Mouse (Mus musculus): ENCODE measurements at regions not wholly inside any gene's neighbourhood (a gene's known extent, or its start where the extent isn't known, plus 50 kb on each side); places are given as distances from the start of the nearest gene placed in this dataset.

DNA sequence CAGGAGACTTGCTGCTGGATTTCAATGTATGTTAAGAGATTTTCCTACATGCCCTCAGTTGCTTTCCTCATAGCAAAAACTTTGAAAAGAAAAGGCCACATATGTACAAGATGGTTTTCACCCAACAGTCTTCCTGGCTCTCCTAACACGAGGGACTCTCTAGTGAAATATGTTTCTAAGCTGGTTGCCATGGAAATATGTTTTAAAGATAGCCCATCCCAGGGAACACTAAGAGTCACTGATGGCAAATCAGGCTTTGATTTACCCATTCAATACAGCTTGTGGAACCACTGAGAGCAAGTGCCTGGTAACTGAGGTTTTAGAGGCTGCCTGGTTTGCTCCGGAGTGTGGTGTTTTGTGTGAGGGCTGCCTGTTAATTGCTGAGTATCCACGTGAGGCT is 547.3 kb upstream of the Nbea start:
- H3K9ac ChIP-seq (ENCODE audit: low read depth, low read length), result no peak overlapping the region
- H3K4me3 ChIP-seq (ENCODE audit: insufficient read depth, low read depth, low read length), result no peak overlapping the region
- H3K4me1 ChIP-seq (ENCODE audit: control insufficient read depth, insufficient read depth, low read length), result no peaks in the 10 kb centered on the region
- WGBS, result 64% methylated on average over 3 of the region's 3 CpGs
- DNase-seq (ENCODE audit: extremely low read depth, low read depth, low spot score), result no peak
- H3K27me3 ChIP-seq (ENCODE audit: control insufficient read depth, insufficient read depth, low read length), result no peaks in the 10 kb centered on the region
- no peaks in the 10 kb centered on the region for H3K36me3 ChIP-seq (ENCODE audit: control insufficient read depth, insufficient read depth, low read length)
- no peak overlapping the region for H3K27ac ChIP-seq (replicated peaks; ENCODE audit: insufficient read depth, low read depth, low read length)
- no peaks in the 10 kb centered on the region for H3K79me2 ChIP-seq (ENCODE audit: control insufficient read depth, insufficient read depth, low read length)
- no peak for TF ChIP-seq POLR2A (IDR thresholded peaks at IDR 0.05; ENCODE audit: extremely low read depth, insufficient read depth, low read length)
- TF ChIP-seq CTCF (IDR thresholded peaks at IDR 0.05; ENCODE audit: low read depth, low read length), result no peak

DNA sequence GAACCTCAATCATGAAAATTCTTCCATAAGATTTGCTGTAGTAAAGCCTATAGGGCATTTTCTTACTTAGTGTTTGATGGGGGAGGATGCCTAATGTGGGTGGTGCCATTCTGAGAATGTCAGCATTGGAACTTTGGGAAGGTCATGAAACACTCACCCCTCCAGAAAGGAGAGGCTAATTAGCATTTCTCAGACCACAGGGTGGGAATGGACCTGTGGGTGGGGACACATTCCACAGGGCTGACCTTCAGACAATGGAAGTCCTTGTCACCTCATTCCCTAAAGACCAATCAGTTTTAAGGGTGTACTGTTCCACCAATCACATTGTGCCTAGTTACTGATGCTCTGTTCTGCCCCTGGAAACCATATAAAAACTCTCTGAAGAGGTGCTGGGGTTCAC is 541.5 kb upstream of the Nbea start:
- TF ChIP-seq POLR2A (IDR thresholded peaks at IDR 0.05; ENCODE audit: extremely low read depth, insufficient read depth, low read length), result no peak
- no peak for TF ChIP-seq CTCF (IDR thresholded peaks at IDR 0.05; ENCODE audit: low read depth, low read length)
- Histone ChIP-seq H3K27ac (replicated peaks; ENCODE audit: insufficient read depth, low read depth, low read length) (no peak overlapping the region), H3K79me2 (ENCODE audit: control insufficient read depth, insufficient read depth, low read length) (no peaks in the 10 kb centered on the region), H3K4me1 (ENCODE audit: control insufficient read depth, insufficient read depth, low read length) (peaks cover 5% of the 10 kb centered on the region; the same call in 1 of the 2 replicates), H3K36me3 (ENCODE audit: control insufficient read depth, insufficient read depth, low read length) (no peaks in the 10 kb centered on the region), H3K27me3 (ENCODE audit: control insufficient read depth, insufficient read depth, low read length) (no peaks in the 10 kb centered on the region), H3K9ac (ENCODE audit: low read depth, low read length) (no peak overlapping the region), H3K4me3 (ENCODE audit: insufficient read depth, low read depth, low read length) (no peak overlapping the region)
- DNase-seq (ENCODE audit: extremely low read depth, low read depth, low spot score), result no peak

DNA sequence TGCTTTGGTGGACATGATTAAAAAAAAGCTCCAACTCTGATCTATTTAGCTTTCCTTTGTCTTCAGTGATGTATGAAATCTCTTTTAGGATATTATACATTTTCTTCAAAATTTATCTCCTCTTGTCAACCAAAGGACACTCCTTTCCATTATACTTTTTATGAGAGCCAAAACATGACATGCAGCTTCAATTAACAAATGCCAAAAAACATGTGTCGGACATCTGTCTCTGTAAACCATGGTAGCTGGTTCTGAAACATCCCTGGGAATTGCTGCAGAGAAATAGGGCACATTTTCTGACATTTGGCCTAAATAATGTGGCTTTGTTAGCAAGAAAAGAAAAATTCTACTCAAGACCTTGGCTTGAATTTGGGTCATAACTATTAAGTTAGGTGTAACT is 524.8 kb upstream of the Nbea start:
- no peak for DNase-seq (ENCODE audit: extremely low read depth, low read depth, low spot score)
- no peak overlapping the region for H3K9ac ChIP-seq (ENCODE audit: low read depth, low read length)
- H3K79me2 ChIP-seq (ENCODE audit: control insufficient read depth, insufficient read depth, low read length), result no peaks in the 10 kb centered on the region
- H3K27ac ChIP-seq (replicated peaks; ENCODE audit: insufficient read depth, low read depth, low read length), result no peak overlapping the region
- no peaks in the 10 kb centered on the region for H3K36me3 ChIP-seq (ENCODE audit: control insufficient read depth, insufficient read depth, low read length)
- no peaks in the 10 kb centered on the region for H3K4me1 ChIP-seq (ENCODE audit: control insufficient read depth, insufficient read depth, low read length)
- TF ChIP-seq CTCF (IDR thresholded peaks at IDR 0.05; ENCODE audit: low read depth, low read length), result no peak
- TF ChIP-seq POLR2A (IDR thresholded peaks at IDR 0.05; ENCODE audit: extremely low read depth, insufficient read depth, low read length), result no peak
- no peak overlapping the region for H3K4me3 ChIP-seq (ENCODE audit: insufficient read depth, low read depth, low read length)
- WGBS, result 82% methylated on average over 1 of the region's 1 CpGs
- no peaks in the 10 kb centered on the region for H3K27me3 ChIP-seq (ENCODE audit: control insufficient read depth, insufficient read depth, low read length)

DNA sequence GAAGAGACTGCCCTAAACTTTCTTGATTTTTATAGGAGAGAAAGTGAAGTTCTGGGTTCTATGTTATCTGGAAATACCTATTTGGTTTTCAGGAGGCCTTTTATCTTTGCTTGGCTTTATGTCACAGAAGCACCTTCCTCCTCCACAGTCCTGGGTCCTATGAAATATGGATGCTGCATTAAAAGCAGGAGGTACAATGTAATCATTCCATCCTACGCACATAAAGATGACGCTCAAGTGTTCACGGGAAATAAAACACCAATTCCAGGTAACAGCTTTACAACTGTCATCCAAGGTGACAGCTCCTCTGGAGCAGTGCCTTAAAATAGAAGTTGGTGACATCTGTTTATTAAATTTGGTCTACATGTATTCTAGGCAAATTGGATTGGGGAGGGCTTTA is 523.8 kb upstream of the Nbea start:
- no peak overlapping the region for H3K4me3 ChIP-seq (ENCODE audit: insufficient read depth, low read depth, low read length)
- WGBS, result 93% methylated on average over 3 of the region's 3 CpGs
- H3K36me3 ChIP-seq (ENCODE audit: control insufficient read depth, insufficient read depth, low read length), result no peaks in the 10 kb centered on the region
- TF ChIP-seq POLR2A (IDR thresholded peaks at IDR 0.05; ENCODE audit: extremely low read depth, insufficient read depth, low read length), result no peak
- TF ChIP-seq CTCF (IDR thresholded peaks at IDR 0.05; ENCODE audit: low read depth, low read length), result no peak
- DNase-seq (ENCODE audit: extremely low read depth, low read depth, low spot score), result no peak
- no peaks in the 10 kb centered on the region for H3K27me3 ChIP-seq (ENCODE audit: control insufficient read depth, insufficient read depth, low read length)
- H3K9ac ChIP-seq (ENCODE audit: low read depth, low read length), result no peak overlapping the region
- H3K79me2 ChIP-seq (ENCODE audit: control insufficient read depth, insufficient read depth, low read length), result no peaks in the 10 kb centered on the region
- H3K27ac ChIP-seq (replicated peaks; ENCODE audit: insufficient read depth, low read depth, low read length), result no peak overlapping the region
- H3K4me1 ChIP-seq (ENCODE audit: control insufficient read depth, insufficient read depth, low read length), result no peaks in the 10 kb centered on the region

DNA sequence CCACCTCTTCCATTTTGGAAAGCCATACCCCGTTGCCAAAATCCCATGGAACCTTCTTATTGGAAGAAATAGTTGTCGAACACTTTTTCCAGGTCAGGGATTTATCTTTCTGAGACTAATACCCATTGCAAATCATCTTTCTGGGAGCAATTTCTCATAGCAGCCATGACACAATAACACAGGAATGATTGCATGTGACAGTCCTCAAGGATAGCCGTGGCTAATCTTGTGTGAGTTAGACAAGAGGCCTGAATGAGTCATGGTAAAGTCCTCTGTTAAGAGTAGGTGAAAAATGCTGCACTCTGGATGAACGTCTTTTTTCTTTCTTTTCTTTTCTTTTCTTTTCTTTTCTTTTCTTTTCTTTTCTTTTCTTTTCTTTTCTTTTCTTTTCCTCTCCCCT is 522.5 kb upstream of the Nbea start:
- Histone ChIP-seq H3K4me1 (ENCODE audit: control insufficient read depth, insufficient read depth, low read length) (no peaks in the 10 kb centered on the region), H3K27ac (replicated peaks; ENCODE audit: insufficient read depth, low read depth, low read length) (no peak overlapping the region), H3K36me3 (ENCODE audit: control insufficient read depth, insufficient read depth, low read length) (no peaks in the 10 kb centered on the region), H3K9ac (ENCODE audit: low read depth, low read length) (no peak overlapping the region), H3K4me3 (ENCODE audit: insufficient read depth, low read depth, low read length) (no peak overlapping the region), H3K79me2 (ENCODE audit: control insufficient read depth, insufficient read depth, low read length) (no peaks in the 10 kb centered on the region), H3K27me3 (ENCODE audit: control insufficient read depth, insufficient read depth, low read length) (no peaks in the 10 kb centered on the region)
- 79% methylated on average over 4 of the region's 4 CpGs for WGBS
- no peak for DNase-seq (ENCODE audit: extremely low read depth, low read depth, low spot score)
- TF ChIP-seq CTCF (IDR thresholded peaks at IDR 0.05; ENCODE audit: low read depth, low read length) (no peak), POLR2A (IDR thresholded peaks at IDR 0.05; ENCODE audit: extremely low read depth, insufficient read depth, low read length) (no peak)

DNA sequence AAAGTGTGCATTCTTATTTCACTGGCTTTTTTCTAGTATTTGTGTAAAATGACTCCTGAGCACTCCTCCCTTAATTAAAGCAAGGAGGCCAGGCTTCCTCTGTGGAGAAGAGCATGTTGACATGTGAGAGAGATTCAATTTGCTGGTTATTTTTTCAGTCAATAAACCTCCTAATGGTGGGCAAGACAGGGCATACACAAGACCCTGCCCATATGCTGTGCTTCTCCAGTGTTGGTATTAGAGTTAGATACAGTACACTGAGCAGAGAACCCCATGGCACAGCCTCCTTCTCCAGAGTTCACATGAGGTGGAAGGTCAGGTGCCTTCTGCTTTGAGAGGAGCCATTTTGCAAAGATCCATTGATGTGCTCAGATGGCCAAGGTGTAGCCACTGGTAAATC is 515.4 kb upstream of the Nbea start:
- Histone ChIP-seq H3K4me1 (ENCODE audit: control insufficient read depth, insufficient read depth, low read length) (no peaks in the 10 kb centered on the region), H3K27me3 (ENCODE audit: control insufficient read depth, insufficient read depth, low read length) (no peaks in the 10 kb centered on the region), H3K36me3 (ENCODE audit: control insufficient read depth, insufficient read depth, low read length) (no peaks in the 10 kb centered on the region), H3K79me2 (ENCODE audit: control insufficient read depth, insufficient read depth, low read length) (no peaks in the 10 kb centered on the region), H3K9ac (ENCODE audit: low read depth, low read length) (no peak overlapping the region), H3K4me3 (ENCODE audit: insufficient read depth, low read depth, low read length) (no peak overlapping the region), H3K27ac (replicated peaks; ENCODE audit: insufficient read depth, low read depth, low read length) (no peak overlapping the region)
- TF ChIP-seq CTCF (IDR thresholded peaks at IDR 0.05; ENCODE audit: low read depth, low read length) (no peak), POLR2A (IDR thresholded peaks at IDR 0.05; ENCODE audit: extremely low read depth, insufficient read depth, low read length) (no peak)
- no peak for DNase-seq (ENCODE audit: extremely low read depth, low read depth, low spot score)

All from liver, adult 2 months (tissue).